Mouse (Mus musculus) brown adipose tissue, adult 24 weeks (tissue): ENCODE data around the gene Grm8. TPM values are rescaled to one million over a fixed set of nuclear protein-coding genes. Genes with fewer than 3 reads are reported as not detected.

Source experiments
- H3K27ac ChIP-seq: fragments of 200-500 bp; replicated peaks from 2 replicates; pipeline ENCODE4 v1.5.1; 2012; ENCODE audit warnings: low read depth, mild to moderate bottlenecking, low read length
- H3K4me1 ChIP-seq: fragments of 200-500 bp; 2 replicates; pipeline ENCODE4 v1.6.1; 2012; ENCODE audit warnings: low read length, mixed read lengths; ENCODE audit not compliant: control insufficient read depth, insufficient read depth, insufficient read length
- H3K4me3 ChIP-seq: fragments of 200-500 bp; 2 replicates; pipeline ENCODE4 v1.5.1; 2012; ENCODE audit warnings: low read depth, mild to moderate bottlenecking, low read length, moderate library complexity; ENCODE audit not compliant: insufficient read depth
- polyA plus RNA-seq: library from polyadenylated mRNA; stranded (reverse); fragments of >200 nt; gene quantifications from 2 replicates; pipeline ENCODE4 v1.2.4, GENCODE M21; 2012; ENCODE audit not compliant: missing spikeins, insufficient read depth, insufficient read length

The Grm8 gene
- polyA plus RNA-seq, 1 experiment = not detected

- H3K4me3 ChIP-seq = no peak overlapping the region
- H3K4me1 ChIP-seq = no peaks in the 10 kb centered on the region
- H3K27ac ChIP-seq = no peak overlapping the region
Observed at GRCm38 (mm10) chr6:27360440-27360839, 774.5 kb downstream of the Grm8 start.

- no peak overlapping the region for H3K27ac ChIP-seq
- no peaks in the 10 kb centered on the region for H3K4me1 ChIP-seq
- no peak overlapping the region for H3K4me3 ChIP-seq
Observed at GRCm38 (mm10) chr6:27351147-27351546, 783.8 kb downstream of the Grm8 start.

GRCm38 (mm10) chr6:27348272-27348671 lies 786.7 kb downstream of the Grm8 start:
- no peak overlapping the region for H3K4me3 ChIP-seq
- H3K4me1 ChIP-seq = no peaks in the 10 kb centered on the region
- no peak overlapping the region for H3K27ac ChIP-seq

DNA sequence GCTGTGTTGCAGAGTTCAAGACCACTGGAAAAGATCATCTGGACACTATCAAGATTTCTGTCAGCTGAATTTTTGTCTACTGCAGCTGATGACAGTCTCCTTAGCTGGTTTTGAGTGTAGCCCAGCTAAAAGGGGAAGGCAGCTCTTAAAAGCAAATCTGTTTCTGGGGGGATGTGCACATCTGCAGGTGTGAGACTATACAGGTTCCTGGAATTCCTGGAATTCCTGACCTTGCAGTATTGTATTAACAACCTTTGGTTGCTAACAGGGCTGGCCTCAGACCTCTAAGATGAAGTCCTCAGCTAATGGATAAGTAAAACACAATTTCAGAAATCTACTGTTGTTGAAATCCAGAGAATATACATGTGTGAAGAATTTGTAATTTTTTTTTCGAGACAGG lies 788.7 kb downstream of the Grm8 start:
- Histone ChIP-seq H3K4me1 (no peaks in the 10 kb centered on the region), H3K27ac (no peak overlapping the region), H3K4me3 (no peak overlapping the region)

- Histone ChIP-seq H3K27ac (no peak overlapping the region), H3K4me1 (no peaks in the 10 kb centered on the region), H3K4me3 (no peak overlapping the region)
Observed at GRCm38 (mm10) chr6:27340131-27340530, 794.8 kb downstream of the Grm8 start.

DNA sequence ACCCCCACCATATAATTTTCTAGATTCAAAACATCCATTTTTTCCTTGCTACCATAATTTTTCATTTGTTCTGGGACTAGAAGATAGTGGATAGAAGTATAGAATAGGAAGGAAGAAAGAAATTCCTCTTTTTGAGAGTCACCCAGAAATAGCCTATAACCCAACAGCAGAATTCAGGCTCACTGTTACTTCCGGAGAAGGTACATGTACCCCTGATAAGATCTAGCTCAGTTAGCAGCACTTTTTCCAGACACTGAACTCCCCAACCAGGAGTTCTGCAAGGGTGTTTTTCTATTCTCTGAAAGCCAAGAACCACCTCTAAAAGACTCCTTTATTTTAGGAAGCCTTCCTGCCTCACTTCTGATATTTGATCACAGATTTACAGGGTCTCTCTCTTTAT lies 816.4 kb downstream of the Grm8 start:
- H3K4me3 ChIP-seq = no peak overlapping the region
- no peaks in the 10 kb centered on the region for H3K4me1 ChIP-seq
- H3K27ac ChIP-seq = no peak overlapping the region

- Histone ChIP-seq H3K27ac (no peak overlapping the region), H3K4me1 (no peaks in the 10 kb centered on the region), H3K4me3 (no peak overlapping the region)
Observed at GRCm38 (mm10) chr6:27317422-27317821, 817.6 kb downstream of the Grm8 start.

GRCm38 (mm10) chr6:27316018-27316417 lies 819.0 kb downstream of the Grm8 start:
- Histone ChIP-seq H3K4me1 (no peaks in the 10 kb centered on the region), H3K4me3 (no peak overlapping the region), H3K27ac (no peak overlapping the region)

DNA sequence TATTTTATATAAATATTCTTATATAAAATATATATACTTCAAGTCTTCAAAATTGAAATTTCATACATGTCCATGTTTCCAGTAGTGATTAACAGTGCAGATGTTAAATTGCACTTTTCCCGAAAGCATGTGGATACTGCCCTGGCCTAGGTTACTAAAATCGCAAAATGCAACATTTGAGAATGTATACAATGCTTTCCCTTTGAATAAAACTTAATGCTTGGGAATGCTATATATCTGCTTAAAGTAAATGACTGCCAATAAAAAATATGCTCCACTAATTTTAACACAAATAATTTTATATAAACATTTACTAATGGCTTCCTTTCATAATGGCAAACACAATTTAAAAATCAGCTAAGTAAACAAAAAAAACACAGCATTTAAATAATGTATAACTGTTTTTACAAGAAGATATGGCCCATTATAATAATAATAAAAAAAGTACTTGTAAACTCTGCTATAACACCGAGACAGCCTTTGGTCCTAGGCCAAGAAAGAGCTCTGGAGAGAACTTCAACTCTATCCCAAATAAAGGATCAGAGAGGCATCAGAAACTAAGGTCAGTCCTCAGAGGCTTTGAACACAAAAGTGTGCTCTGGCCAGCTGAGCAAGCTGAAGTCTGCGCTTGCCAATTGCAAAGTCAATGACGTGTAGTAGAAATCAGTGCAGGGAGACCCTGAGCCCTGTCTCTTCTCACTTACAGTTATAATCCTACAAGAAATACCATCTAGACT lies 820.5 kb downstream of the Grm8 start:
- H3K4me3 ChIP-seq = no peak overlapping the region
- no peaks in the 10 kb centered on the region for H3K4me1 ChIP-seq
- no peak overlapping the region for H3K27ac ChIP-seq

DNA sequence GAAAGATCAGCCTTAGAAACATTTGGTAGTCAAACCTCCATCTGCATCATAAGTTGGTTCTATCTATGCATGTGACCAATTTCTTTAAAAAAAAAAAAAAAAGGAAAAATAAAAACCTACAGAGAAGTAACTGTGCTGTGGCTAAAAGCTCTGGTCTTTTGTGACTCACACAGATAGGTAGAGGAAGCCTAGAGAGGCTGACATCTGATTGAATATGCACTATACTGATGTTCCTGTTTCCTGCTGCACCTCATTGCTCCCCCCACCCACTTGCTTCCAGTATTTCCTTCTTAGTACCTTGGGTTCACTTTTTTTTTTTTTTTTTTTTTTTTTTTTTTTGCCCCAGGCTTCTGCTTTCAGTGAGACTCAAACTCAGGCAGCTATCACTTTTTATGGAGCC lies 824.6 kb downstream of the Grm8 start:
- H3K4me1 ChIP-seq = no peaks in the 10 kb centered on the region
- no peak overlapping the region for H3K27ac ChIP-seq
- H3K4me3 ChIP-seq = no peak overlapping the region

DNA sequence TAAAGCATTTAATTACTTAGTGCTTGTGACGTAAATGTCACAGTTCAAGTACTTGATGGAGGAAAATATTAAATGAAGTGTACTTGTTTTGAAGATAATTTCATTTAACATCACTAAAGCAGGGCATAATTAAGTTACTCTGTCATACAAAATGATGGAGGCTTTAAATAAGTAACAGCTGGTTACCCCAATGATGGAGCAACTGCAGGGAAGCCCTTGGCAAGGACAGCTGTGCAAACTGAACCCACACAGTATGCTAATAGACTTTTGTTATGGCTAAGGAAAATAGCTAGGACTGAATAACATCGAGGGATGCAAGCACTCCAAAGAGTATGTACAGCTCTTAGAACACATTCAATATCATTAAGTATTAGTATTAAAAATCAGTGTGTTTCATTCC lies 829.6 kb downstream of the Grm8 start:
- Histone ChIP-seq H3K4me1 (no peaks in the 10 kb centered on the region), H3K4me3 (no peak overlapping the region), H3K27ac (no peak overlapping the region)

DNA sequence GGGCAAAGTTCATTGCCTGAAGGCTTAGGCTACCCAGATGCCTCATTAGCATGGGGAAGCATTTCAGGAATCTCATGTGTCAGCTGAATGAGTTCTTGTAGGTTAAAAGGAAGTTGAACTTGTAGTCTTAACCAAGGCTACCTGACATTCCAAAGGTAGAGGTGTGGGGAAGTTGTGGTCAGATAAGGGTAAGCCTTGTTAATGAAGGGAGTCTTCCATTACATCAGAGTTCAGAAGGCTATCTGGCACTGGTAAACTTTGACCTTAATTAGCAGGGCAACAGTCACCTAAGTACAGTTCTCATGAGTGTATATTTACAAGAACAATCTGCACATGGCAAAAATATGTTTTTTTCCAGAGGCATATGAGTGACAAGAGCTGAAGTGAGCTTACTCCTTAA lies 870.0 kb downstream of the Grm8 start:
- no peak overlapping the region for H3K27ac ChIP-seq
- no peaks in the 10 kb centered on the region for H3K4me1 ChIP-seq
- no peak overlapping the region for H3K4me3 ChIP-seq

GRCm38 (mm10) chr6:27262611-27263010 lies 872.4 kb downstream of the Grm8 start:
- no peak overlapping the region for H3K4me3 ChIP-seq
- H3K27ac ChIP-seq = no peak overlapping the region
- no peaks in the 10 kb centered on the region for H3K4me1 ChIP-seq

- H3K4me1 ChIP-seq = no peaks in the 10 kb centered on the region
- no peak overlapping the region for H3K27ac ChIP-seq
- H3K4me3 ChIP-seq = no peak overlapping the region
Observed at GRCm38 (mm10) chr6:27240416-27240815, 894.6 kb downstream of the Grm8 start.

- Histone ChIP-seq H3K4me1 (no peaks in the 10 kb centered on the region), H3K27ac (no peak overlapping the region), H3K4me3 (no peak overlapping the region)
Observed at GRCm38 (mm10) chr6:27239968-27240367, 895.0 kb downstream of the Grm8 start.
